Mouse (Mus musculus) retina, embryonic 14.5 days (tissue): ENCODE measurements around the gene Actb.

Source experiments
- DNase-seq: peaks from one replicate; pipeline ENCODE4 v3.0.0-alpha.2; 2015; ENCODE audit warnings: low spot score

Gene Actb

DNA sequence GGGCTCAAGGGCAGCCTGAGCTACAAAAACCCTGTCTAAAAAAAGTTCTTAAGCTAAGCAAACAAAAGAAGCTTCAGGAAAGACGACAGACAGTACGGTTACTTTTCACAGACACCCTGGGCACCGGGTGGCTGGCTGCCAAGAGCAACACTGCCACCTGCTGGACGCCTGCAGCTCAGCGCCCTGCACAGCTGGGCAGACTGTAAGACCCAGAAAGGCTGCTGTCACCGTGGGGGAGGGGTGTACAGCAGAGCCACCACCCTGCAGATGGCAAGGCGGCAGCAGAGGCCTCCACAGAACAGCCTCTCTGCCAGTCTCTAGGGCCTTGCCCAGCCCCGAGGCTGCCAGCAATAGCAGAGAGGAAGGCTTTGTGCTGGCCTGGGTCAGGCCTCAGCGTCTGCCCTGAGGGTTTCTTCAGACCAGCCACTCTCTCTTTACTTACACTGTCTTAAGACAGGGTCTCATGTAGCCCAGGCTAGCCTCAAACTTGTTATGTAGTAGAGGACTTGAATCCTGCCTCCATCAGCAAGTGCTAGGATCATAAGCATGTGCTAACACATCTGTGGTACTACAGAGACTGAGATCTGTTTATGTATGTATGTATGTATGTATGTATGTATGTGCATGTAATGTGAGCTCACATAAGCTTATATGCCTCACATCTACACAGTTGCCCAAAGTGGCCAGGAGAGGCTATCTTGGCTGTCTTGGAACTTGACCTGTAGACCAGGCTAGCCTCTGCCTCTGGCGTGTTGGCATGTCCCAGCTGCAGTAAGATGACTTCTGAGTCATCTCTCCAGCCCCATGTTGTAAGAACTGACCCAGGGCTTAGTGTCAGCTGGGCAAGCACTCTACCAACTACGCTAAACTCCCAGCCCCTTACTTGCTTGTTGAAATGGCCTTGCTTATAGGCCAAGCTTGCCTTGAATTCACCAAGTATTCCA lies 28.9 kb downstream of the Actb start:
- peak; percentile 95 for DNase-seq

GRCm38 (mm10) chr5:142876896-142877295 lies 29.7 kb downstream of the Actb start:
- DNase-seq: no peak

- DNase-seq: no peak
These were observed 31.0 kb downstream of the Actb start for GRCm38 (mm10) chr5:142875513-142875905.

DNA sequence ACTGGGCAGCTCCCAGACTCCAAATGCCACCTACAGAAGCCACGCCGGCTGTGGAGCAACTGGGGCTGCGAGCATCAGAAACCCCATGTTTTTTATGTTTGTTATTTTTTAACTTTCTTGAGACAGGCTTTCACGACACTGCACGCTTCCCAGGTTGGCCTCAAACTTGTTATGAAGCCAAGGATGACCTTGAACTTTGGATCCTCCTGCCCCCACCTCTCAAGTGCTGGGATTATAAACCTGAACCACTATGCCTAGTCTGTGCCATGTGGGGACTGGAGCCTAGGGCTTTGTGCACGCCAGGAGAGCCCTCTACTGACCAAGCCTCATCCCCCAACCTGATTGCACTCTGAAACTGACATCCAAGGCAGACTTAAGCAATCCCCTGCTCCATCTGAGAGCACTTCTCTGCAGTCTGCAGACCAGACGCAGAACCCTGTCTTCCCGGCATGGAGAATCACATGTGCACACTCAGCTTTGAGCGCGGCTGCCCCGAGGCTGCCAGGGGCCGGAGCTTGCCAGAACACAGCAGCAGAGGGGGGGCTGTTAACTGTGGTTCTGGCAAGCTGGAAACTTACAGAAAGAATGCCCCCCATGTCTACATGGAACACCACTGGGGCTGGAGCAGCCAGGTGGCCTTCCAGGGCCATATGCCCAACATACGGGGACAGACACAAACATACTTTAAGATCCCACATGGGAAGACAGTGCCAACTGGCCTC lies 31.6 kb downstream of the Actb start:
- DNase-seq: no peak

- no peak for DNase-seq
These were observed 32.8 kb downstream of the Actb start for GRCm38 (mm10) chr5:142873718-142874117.

DNA sequence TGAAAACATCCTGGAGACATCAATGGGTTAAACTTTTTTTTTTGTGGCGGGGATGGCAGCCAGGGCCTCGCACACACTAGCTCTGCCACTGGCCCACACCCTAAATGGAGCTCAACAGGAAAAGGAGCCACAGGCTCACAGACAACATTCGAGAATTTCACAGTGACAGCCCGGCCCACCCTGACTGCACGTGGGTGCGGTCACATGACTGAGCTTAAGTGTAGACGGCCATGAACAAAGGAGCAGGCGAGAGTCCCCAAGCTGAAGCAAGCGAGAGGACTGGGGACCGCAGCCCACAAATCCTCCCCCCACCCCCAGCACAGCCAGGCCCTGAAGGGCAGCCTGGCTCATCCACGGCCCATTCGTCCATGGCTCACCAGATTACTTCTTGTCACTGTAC lies 34.8 kb downstream of the Actb start:
- no peak for DNase-seq

DNA sequence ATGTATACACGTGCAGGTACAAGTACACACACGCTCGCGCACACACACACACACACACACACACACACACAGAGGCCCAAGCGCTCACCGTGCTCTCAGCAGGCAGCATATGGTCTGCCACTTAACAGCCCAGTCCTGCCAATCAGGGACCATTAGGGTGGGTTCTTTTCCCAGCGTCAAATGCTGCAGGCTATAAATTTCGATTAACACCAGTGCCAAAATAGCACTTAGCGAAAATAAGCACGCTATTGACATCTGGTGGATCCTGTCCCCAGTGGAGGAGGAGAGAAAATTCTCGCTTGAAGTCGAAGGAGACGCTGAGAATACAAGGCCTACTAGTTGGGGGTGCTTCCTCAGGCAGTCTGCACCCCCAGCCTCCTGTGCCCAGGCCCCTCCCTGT lies 37.1 kb downstream of the Actb start:
- DNase-seq: no peak

DNA sequence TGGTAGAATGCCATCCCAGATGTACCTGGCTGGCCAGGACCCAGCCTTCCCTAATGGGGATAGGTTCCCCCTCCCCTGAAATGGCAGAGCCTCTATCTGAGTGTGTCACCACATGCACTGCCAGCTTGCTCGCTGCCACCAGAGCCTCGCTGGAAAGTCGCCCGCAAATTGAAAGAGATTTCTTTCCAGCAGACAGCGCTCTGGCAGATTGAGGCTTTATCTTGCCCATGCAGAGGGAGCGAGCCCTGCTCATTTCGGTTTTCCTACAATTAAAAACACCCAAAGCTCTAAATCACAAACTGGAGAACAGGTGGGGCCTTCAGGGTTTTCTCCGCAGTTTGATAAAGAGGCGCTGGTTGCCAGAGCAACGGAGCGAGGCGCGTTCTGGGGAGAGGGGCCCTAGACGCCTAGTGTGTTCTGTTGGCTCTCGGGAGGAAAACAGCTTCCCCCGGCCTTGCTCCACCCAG lies 48.8 kb downstream of the Actb start:
- DNase-seq: peak; percentile 31

- DNase-seq: no peak
These were observed 50.1 kb downstream of the Actb start for GRCm38 (mm10) chr5:142856408-142856807.

DNA sequence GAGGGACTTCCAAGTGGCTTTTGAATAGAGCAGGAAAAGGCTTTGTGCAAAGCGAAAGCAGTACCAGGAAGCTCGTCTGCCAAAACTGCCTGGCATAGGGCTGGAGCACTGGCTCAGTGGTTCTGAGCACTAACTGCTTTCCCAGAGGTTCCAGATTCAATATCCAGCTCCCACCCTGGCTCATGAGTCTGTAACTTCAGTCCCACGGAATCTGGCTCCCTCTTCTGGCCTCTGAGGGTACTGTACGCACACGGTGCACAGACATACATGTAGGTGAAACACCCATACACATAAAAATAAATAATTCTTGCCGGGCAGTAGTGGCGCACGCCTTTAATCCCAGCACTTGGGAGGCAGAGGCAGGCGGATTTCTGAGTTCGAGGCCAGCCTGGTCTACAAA lies 51.7 kb downstream of the Actb start:
- peak; percentile 67 for DNase-seq

GRCm38 (mm10) chr5:142853585-142853984 lies 53.0 kb downstream of the Actb start:
- DNase-seq: no peak
